Mouse (Mus musculus) brain, adult 10 weeks (tissue): ENCODE results near the gene Dennd1b. TPM values are rescaled to one million over a fixed set of nuclear protein-coding genes. Genes with fewer than 3 reads are reported as not detected.

Experiments
- polyA plus RNA-seq: library from polyadenylated mRNA; stranded (reverse); fragments of 350-450 nt; fragmentation: Illumina TruSeq; extraction: RNeasy Lipid Tissue Mini Kit (QIAGEN cat#74804); gene quantifications from one replicate; pipeline ENCODE4 v1.2.3, GENCODE M21; 2015; ENCODE audit warnings: low read depth, low replicate concordance

Gene Dennd1b
- polyA plus RNA-seq: 4.4 TPM

DNA sequence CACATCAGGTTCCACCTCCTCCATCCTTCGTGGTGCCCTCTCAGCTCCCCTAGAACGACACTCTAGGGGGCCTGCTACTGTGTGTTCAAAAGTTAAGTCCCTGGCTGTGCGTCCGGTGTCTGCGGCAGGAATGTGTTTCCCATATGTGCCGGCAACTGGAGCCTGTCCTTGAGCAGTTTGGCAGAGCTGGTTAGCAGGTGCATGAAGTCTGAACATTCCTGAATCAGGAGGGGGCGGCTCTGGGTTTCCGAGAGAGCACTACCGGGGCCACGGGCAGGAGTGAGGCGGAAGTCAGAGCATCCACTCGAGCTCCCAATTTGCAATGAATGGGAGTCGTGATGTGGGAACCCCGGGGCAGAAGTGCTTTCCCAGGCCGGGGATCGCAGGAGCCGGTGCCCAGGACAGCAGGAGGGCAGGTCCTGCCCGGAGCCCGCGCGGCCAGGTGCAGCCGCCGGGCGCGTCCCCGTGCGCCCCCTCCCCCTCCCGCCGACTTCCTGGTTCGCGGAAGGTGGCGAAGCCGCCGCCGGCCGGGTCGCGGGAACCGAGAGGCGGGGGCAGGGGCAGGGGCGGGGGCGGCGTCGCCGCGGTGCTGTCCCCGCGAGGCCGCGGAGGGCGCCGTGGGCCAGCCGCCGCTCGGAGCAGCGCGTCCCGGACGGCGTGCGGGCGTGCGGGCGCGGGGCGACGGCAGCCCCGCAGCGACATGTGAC, at the start of gene Dennd1b:
TSS of gene Dennd1b (plus strand) at position 275 of the 707 bp plus-strand sequence.

Other genes with a start within 250 kb of the Dennd1b start
- gene Lhx9, start 114.9 kb upstream of the Dennd1b start, polyA plus RNA-seq: 7.0 TPM
- gene 2310009B15Rik, start 106.6 kb upstream of the Dennd1b start, polyA plus RNA-seq: 30.8 TPM